Mouse (Mus musculus) ES-E14 (cell line): ENCODE measurements around the gene Zfp69. TPM values are rescaled to one million over a fixed set of nuclear protein-coding genes. Genes with fewer than 3 reads are reported as not detected.

Source experiments
- DNase-seq: peaks from one replicate; pipeline ENCODE4 v3.0.0-alpha.2; 2013; ENCODE audit warnings: low read depth, low spot score
- H3K27ac ChIP-seq: 2 replicates; pipeline ENCODE4 v1.5.1; 2012; ENCODE audit warnings: low read depth, mild to moderate bottlenecking, low read length, moderate library complexity, mixed read lengths; ENCODE audit not compliant: poor library complexity, insufficient read depth, severe bottlenecking
- H3K36me3 ChIP-seq: 2 replicates; pipeline ENCODE4 v1.6.1; 2012; ENCODE audit warnings: mild to moderate bottlenecking, low read length, moderate library complexity, mixed read lengths; ENCODE audit not compliant: control insufficient read depth, poor library complexity, insufficient read depth, severe bottlenecking
- H3K4me1 ChIP-seq, 2 experiments: fragments of 150-350 bp in 1 of 2; sonication (generic) in 1 of 2; 2 replicates each; pipeline ENCODE4 v1.6.1; 2012; ENCODE audit warnings: low read length in 2 of 2, mild to moderate bottlenecking in 1 of 2, mixed read lengths in 1 of 2; ENCODE audit not compliant: control insufficient read depth in 2 of 2, insufficient read depth in 2 of 2, poor library complexity in 1 of 2
- H3K4me3 ChIP-seq, 2 experiments: fragments of 150-350 bp in 1 of 2; sonication (generic) in 1 of 2; 2 replicates each; pipeline ENCODE4 v1.5.1; 2012; ENCODE audit warnings: low read length in 2 of 2, low read depth in 1 of 2, mild to moderate bottlenecking in 1 of 2, mixed read lengths in 1 of 2; ENCODE audit not compliant: insufficient read depth in 1 of 2, poor library complexity in 1 of 2, severe bottlenecking in 1 of 2
- H3K9ac ChIP-seq: 2 replicates; pipeline ENCODE4 v1.6.1; 2012; ENCODE audit warnings: low read depth, mild to moderate bottlenecking, low read length, mixed read lengths; ENCODE audit not compliant: poor library complexity, insufficient read depth, severe bottlenecking
- H3K9me3 ChIP-seq: fragments of 150-350 bp; sonication (generic); 2 replicates; pipeline ENCODE4 v1.6.1; 2012; ENCODE audit warnings: low read depth, mild to moderate bottlenecking, low read length; ENCODE audit not compliant: control insufficient read depth, insufficient read depth
- CHD2 ChIP-seq: IDR thresholded peaks from 2 replicates; pipeline ENCODE4 v1.6.1; 2014; ENCODE audit warnings: mild to moderate bottlenecking, low read depth, low read length, inconsistent platforms
- HCFC1 ChIP-seq: IDR thresholded peaks from 2 replicates; pipeline ENCODE4 v1.6.1; 2012; ENCODE audit warnings: low read length, inconsistent platforms, borderline replicate concordance; ENCODE audit not compliant: insufficient read depth
- MAFK ChIP-seq: IDR thresholded peaks from 2 replicates; pipeline ENCODE4 v1.6.1; 2014; ENCODE audit warnings: mild to moderate bottlenecking, low read depth, low read length, inconsistent platforms; ENCODE audit not compliant: insufficient read depth
- ZC3H11A ChIP-seq: IDR thresholded peaks from 2 replicates; pipeline ENCODE4 v1.6.1; 2012; ENCODE audit warnings: low read depth, mild to moderate bottlenecking, inconsistent platforms, low read length, borderline replicate concordance
- ZNF384 ChIP-seq: IDR thresholded peaks from 2 replicates; pipeline ENCODE4 v1.6.1; 2012; ENCODE audit warnings: low read depth, low read length, inconsistent platforms
- in situ Hi-C, 2 experiments: fragments of 600-800 bp; cut with MboI; formaldehyde crosslinking; loops; one replicate each; pipeline ENCODE4 v1.15.1; 2025; ENCODE audit warnings: low sequenced_read_pairs in 2 of 2, inconsistent platforms in 1 of 2; ENCODE audit not compliant: unreplicated experiment in 2 of 2
- total RNA-seq: library from RNA; depleted of rRNA; stranded (reverse); fragments of 300-350 nt; gene quantifications from 2 replicates; pipeline ENCODE4 v1.2.3, GENCODE M21; 2012

Gene Zfp69
- total RNA-seq, 1 experiment: 3.7 TPM

- Histone ChIP-seq H3K4me3 (no peak overlapping the region), H3K9me3 (no peaks in the 10 kb centered on the region), H3K36me3 (no peaks in the 10 kb centered on the region), H3K4me1 (peaks cover 0 to 2% of the 10 kb centered on the region in 2 experiments; a peak in 1 of 4 replicates), H3K9ac (no peak overlapping the region), H3K27ac (no peak overlapping the region)
- DNase-seq: no peak
- no peak for TF ChIP-seq HCFC1
- TF ChIP-seq ZNF384: no peak
- no peak for TF ChIP-seq MAFK
- no peak for TF ChIP-seq CHD2
- no peak for TF ChIP-seq ZC3H11A
- in situ Hi-C loops: no loop called here
Observed at GRCm38 (mm10) chr4:120892516-120892915, 59.0 kb downstream of the Zfp69 start.

GRCm38 (mm10) chr4:120891960-120892359 is 59.5 kb downstream of the Zfp69 start:
- no peak for DNase-seq
- Histone ChIP-seq H3K9me3 (no peaks in the 10 kb centered on the region), H3K4me1 (peaks cover 0 to 2% of the 10 kb centered on the region in 2 experiments; a peak in 1 of 4 replicates), H3K36me3 (no peaks in the 10 kb centered on the region), H3K27ac (no peak overlapping the region), H3K4me3 (no peak overlapping the region), H3K9ac (no peak overlapping the region)
- in situ Hi-C loops: no loop called here
- TF ChIP-seq HCFC1 (no peak), CHD2 (no peak), ZNF384 (no peak), ZC3H11A (no peak), MAFK (no peak)

GRCm38 (mm10) chr4:120890754-120891440 is 60.6 kb downstream of the Zfp69 start:
- in situ Hi-C loops: no loop called here
- Histone ChIP-seq H3K27ac (no peak overlapping the region), H3K9me3 (no peaks in the 10 kb centered on the region), H3K9ac (no peak overlapping the region), H3K4me3 (no peak overlapping the region), H3K4me1 (no peaks in the 10 kb centered on the region), H3K36me3 (no peaks in the 10 kb centered on the region)
- DNase-seq: no peak
- TF ChIP-seq HCFC1 (no peak), ZC3H11A (no peak), CHD2 (no peak), MAFK (no peak), ZNF384 (no peak)

- H3K9ac ChIP-seq: no peak overlapping the region
- H3K4me3 ChIP-seq: no peak overlapping the region
- no peaks in the 10 kb centered on the region for H3K36me3 ChIP-seq
- H3K27ac ChIP-seq: no peak overlapping the region
- no peaks in the 10 kb centered on the region for H3K9me3 ChIP-seq
- H3K4me1 ChIP-seq: no peaks in the 10 kb centered on the region
- no peak for DNase-seq
- in situ Hi-C loops: no loop called here
- TF ChIP-seq ZNF384 (no peak), ZC3H11A (no peak), CHD2 (no peak), MAFK (no peak), HCFC1 (no peak)
Observed at GRCm38 (mm10) chr4:120888884-120889283, 62.6 kb downstream of the Zfp69 start.
